Mouse (Mus musculus) heart, embryonic 10.5 days (tissue): ENCODE results near the gene Exoc4. TPM values are rescaled to one million over a fixed set of nuclear protein-coding genes. Genes with fewer than 3 reads are reported as not detected.

ENCODE experiments used
- DNase-seq: peaks from one replicate; pipeline ENCODE4 v3.0.0-alpha.2; 2017; ENCODE audit warnings: low spot score
- H3K27ac ChIP-seq: fragments of 300-500 bp; sonication (generic); 2 replicates; pipeline ENCODE4 v1.5.1; 2016; ENCODE audit warnings: mild to moderate bottlenecking
- H3K27me3 ChIP-seq: fragments of 300-500 bp; sonication (generic); 2 replicates; pipeline ENCODE4 v1.6.1; 2016; ENCODE audit warnings: mild to moderate bottlenecking; ENCODE audit not compliant: poor library complexity, insufficient read depth, severe bottlenecking
- H3K36me3 ChIP-seq: fragments of 300-500 bp; sonication (generic); 2 replicates; pipeline ENCODE4 v1.6.1; 2016; ENCODE audit warnings: mild to moderate bottlenecking, moderate library complexity
- H3K4me1 ChIP-seq: fragments of 300-500 bp; sonication (generic); 2 replicates; pipeline ENCODE4 v1.6.1; 2016; ENCODE audit warnings: mild to moderate bottlenecking
- H3K4me3 ChIP-seq: fragments of 300-500 bp; sonication (generic); 2 replicates; pipeline ENCODE4 v1.5.1; 2016; ENCODE audit warnings: mild to moderate bottlenecking, moderate library complexity
- H3K9me3 ChIP-seq: fragments of 300-500 bp; sonication (generic); 2 replicates; pipeline ENCODE4 v1.6.1; 2016; ENCODE audit warnings: mild to moderate bottlenecking, moderate library complexity
- WGBS: fragments of 180-500 bp; shearing (Covaris S2); methylation state at CpG from one replicate; pipeline ENCODE4 v1.1.7; 2016; 5-methylcytosine and 5-hydroxymethylcytosine counted together
- polyA plus RNA-seq: library from polyadenylated mRNA; unstranded; fragments of >200 nt; fragmentation: Nextera tagmentation; extraction: Ambion mirVana; gene quantifications from 2 replicates; pipeline ENCODE4 v1.2.1, GENCODE M21; 2016

Exoc4 gene
- polyA plus RNA-seq, 1 experiment from 2014 or later, result 36.7 TPM

GRCm38 (mm10) chr6:33618590-33618989 is 369.7 kb downstream of the Exoc4 start:
- DNase-seq, result no peak
- no peak overlapping the region for H3K4me3 ChIP-seq
- no peaks in the 10 kb centered on the region for H3K4me1 ChIP-seq
- WGBS, result 79% methylated on average over 5 of the region's 5 CpGs
- H3K36me3 ChIP-seq, result no peaks in the 10 kb centered on the region
- H3K27me3 ChIP-seq, result no peaks in the 10 kb centered on the region
- no peaks in the 10 kb centered on the region for H3K9me3 ChIP-seq
- H3K27ac ChIP-seq, result no peak overlapping the region

- Histone ChIP-seq H3K9me3 (no peaks in the 10 kb centered on the region), H3K4me3 (no peak overlapping the region), H3K27me3 (no peaks in the 10 kb centered on the region), H3K4me1 (no peaks in the 10 kb centered on the region), H3K36me3 (no peaks in the 10 kb centered on the region), H3K27ac (no peak overlapping the region)
- WGBS, result 45% methylated on average over 1 of the region's 1 CpGs
- DNase-seq, result no peak
Observed at GRCm38 (mm10) chr6:33620701-33621100, 371.8 kb downstream of the Exoc4 start.

- Histone ChIP-seq H3K27me3 (no peaks in the 10 kb centered on the region), H3K4me3 (no peak overlapping the region), H3K27ac (no peak overlapping the region), H3K9me3 (no peaks in the 10 kb centered on the region), H3K36me3 (0 out of 2 replicates have a peak, but pooled peaks cover 9% of the 10 kb centered on the region), H3K4me1 (no peaks in the 10 kb centered on the region)
- no peak for DNase-seq
Observed at GRCm38 (mm10) chr6:33625931-33626330, 377.0 kb downstream of the Exoc4 start.

GRCm38 (mm10) chr6:33631133-33631532 is 382.2 kb downstream of the Exoc4 start:
- no peaks in the 10 kb centered on the region for H3K9me3 ChIP-seq
- no peak for DNase-seq
- H3K4me1 ChIP-seq, result no peaks in the 10 kb centered on the region
- H3K4me3 ChIP-seq, result no peak overlapping the region
- 83% methylated on average over 2 of the region's 2 CpGs for WGBS
- H3K27ac ChIP-seq, result no peak overlapping the region
- H3K27me3 ChIP-seq, result no peaks in the 10 kb centered on the region
- 0 out of 2 replicates have a peak, but pooled peaks cover 9% of the 10 kb centered on the region for H3K36me3 ChIP-seq

- no peak overlapping the region for H3K27ac ChIP-seq
- no peaks in the 10 kb centered on the region for H3K4me1 ChIP-seq
- H3K4me3 ChIP-seq, result no peak overlapping the region
- no peak for DNase-seq
- WGBS, result 76% methylated on average over 2 of the region's 2 CpGs
- H3K36me3 ChIP-seq, result no peaks in the 10 kb centered on the region
- H3K27me3 ChIP-seq, result no peaks in the 10 kb centered on the region
- no peaks in the 10 kb centered on the region for H3K9me3 ChIP-seq
Observed at GRCm38 (mm10) chr6:33637192-33637591, 388.3 kb downstream of the Exoc4 start.

GRCm38 (mm10) chr6:33681778-33682640 is 433.1 kb downstream of the Exoc4 start:
- no peaks in the 10 kb centered on the region for H3K9me3 ChIP-seq
- peaks cover 6% of the 10 kb centered on the region; the same call in 1 of the 2 replicates for H3K4me1 ChIP-seq
- H3K36me3 ChIP-seq, result no peaks in the 10 kb centered on the region
- WGBS, result 56% methylated on average over 10 of the region's 10 CpGs
- no peak overlapping the region for H3K4me3 ChIP-seq
- no peak overlapping the region for H3K27ac ChIP-seq
- no peaks in the 10 kb centered on the region for H3K27me3 ChIP-seq
- DNase-seq, result no peak

- Histone ChIP-seq H3K27me3 (no peaks in the 10 kb centered on the region), H3K4me3 (no peak overlapping the region)
Observed at GRCm38 (mm10) chr6:33683533-33683932, 434.6 kb downstream of the Exoc4 start.

GRCm38 (mm10) chr6:33685321-33685720 is 436.4 kb downstream of the Exoc4 start:
- Histone ChIP-seq H3K4me1 (peaks cover 6% of the 10 kb centered on the region; the same call in 1 of the 2 replicates), H3K4me3 (no peak overlapping the region), H3K27me3 (no peaks in the 10 kb centered on the region), H3K27ac (no peak overlapping the region), H3K9me3 (no peaks in the 10 kb centered on the region), H3K36me3 (no peaks in the 10 kb centered on the region)
- DNase-seq, result no peak
- WGBS, result 71% methylated on average over 2 of the region's 2 CpGs

More at GRCm38 (mm10) chr6:33683533-33683932, 434.6 kb downstream of the Exoc4 start:
- WGBS, result 50% methylated on average over 3 of the region's 3 CpGs
- H3K4me1 ChIP-seq, result peaks cover 6% of the 10 kb centered on the region; the same call in 1 of the 2 replicates
- no peak overlapping the region for H3K27ac ChIP-seq
- no peaks in the 10 kb centered on the region for H3K9me3 ChIP-seq
- no peak for DNase-seq
- no peaks in the 10 kb centered on the region for H3K36me3 ChIP-seq

GRCm38 (mm10) chr6:33690601-33691000 is 441.7 kb downstream of the Exoc4 start:
- WGBS, result 78% methylated on average over 5 of the region's 5 CpGs
- no peak for DNase-seq
- no peaks in the 10 kb centered on the region for H3K27me3 ChIP-seq
- no peak overlapping the region for H3K27ac ChIP-seq
- no peaks in the 10 kb centered on the region for H3K4me1 ChIP-seq
- H3K9me3 ChIP-seq, result no peaks in the 10 kb centered on the region
- H3K4me3 ChIP-seq, result no peak overlapping the region
- no peaks in the 10 kb centered on the region for H3K36me3 ChIP-seq

- Histone ChIP-seq H3K9me3 (no peaks in the 10 kb centered on the region), H3K4me1 (peaks cover 4% of the 10 kb centered on the region; the same call in 1 of the 2 replicates), H3K4me3 (no peak overlapping the region), H3K36me3 (no peaks in the 10 kb centered on the region), H3K27me3 (no peaks in the 10 kb centered on the region), H3K27ac (no peak overlapping the region)
- 19% methylated on average over 1 of the region's 1 CpGs for WGBS
- no peak for DNase-seq
Observed at GRCm38 (mm10) chr6:33696976-33697375, 448.1 kb downstream of the Exoc4 start.

- no peaks in the 10 kb centered on the region for H3K4me1 ChIP-seq
- WGBS, result 84% methylated on average over 4 of the region's 4 CpGs
- no peak overlapping the region for H3K27ac ChIP-seq
- no peaks in the 10 kb centered on the region for H3K36me3 ChIP-seq
- no peaks in the 10 kb centered on the region for H3K27me3 ChIP-seq
- H3K4me3 ChIP-seq, result no peak overlapping the region
- no peaks in the 10 kb centered on the region for H3K9me3 ChIP-seq
- no peak for DNase-seq
Observed at GRCm38 (mm10) chr6:33708907-33709306, 460.0 kb downstream of the Exoc4 start.

- H3K4me3 ChIP-seq, result no peak overlapping the region
- DNase-seq, result no peak
- no peaks in the 10 kb centered on the region for H3K27me3 ChIP-seq
- WGBS, result 91% methylated on average over 5 of the region's 5 CpGs
- no peak overlapping the region for H3K27ac ChIP-seq
- no peaks in the 10 kb centered on the region for H3K4me1 ChIP-seq
- H3K9me3 ChIP-seq, result no peaks in the 10 kb centered on the region
- no peaks in the 10 kb centered on the region for H3K36me3 ChIP-seq
Observed at GRCm38 (mm10) chr6:33709340-33709739, 460.5 kb downstream of the Exoc4 start.

- DNase-seq, result no peak
- no peaks in the 10 kb centered on the region for H3K4me1 ChIP-seq
- no peaks in the 10 kb centered on the region for H3K27me3 ChIP-seq
Observed at GRCm38 (mm10) chr6:33711742-33712141, 462.9 kb downstream of the Exoc4 start.

More at GRCm38 (mm10) chr6:33711742-33712141, 462.9 kb downstream of the Exoc4 start:
- WGBS, result 63% methylated on average over 3 of the region's 3 CpGs
- no peaks in the 10 kb centered on the region for H3K9me3 ChIP-seq
- no peaks in the 10 kb centered on the region for H3K36me3 ChIP-seq
- no peak overlapping the region for H3K4me3 ChIP-seq
- H3K27ac ChIP-seq, result no peak overlapping the region
